ENCODE assay signal across 17 mouse cellular contexts in the genomic region with DNA sequence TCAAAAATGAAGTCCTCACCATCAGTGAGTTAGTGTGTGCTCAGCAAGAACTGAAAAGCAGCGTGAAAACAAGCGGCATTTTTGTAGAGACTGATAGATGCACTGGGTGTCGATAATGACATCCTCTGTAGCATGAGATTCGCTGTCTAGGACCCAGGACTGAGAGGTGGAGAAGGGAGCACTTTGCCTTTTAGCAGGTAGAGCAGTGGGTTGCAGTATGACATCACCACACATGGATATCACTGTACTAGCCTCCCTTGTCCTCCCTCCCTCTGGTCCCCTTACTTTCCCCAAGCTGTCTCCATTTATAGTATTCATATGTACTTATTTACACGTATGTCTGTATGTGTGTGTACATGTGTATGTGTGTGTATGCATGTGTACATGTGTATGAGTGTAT. TPM values are rescaled to one million over a fixed set of nuclear protein-coding genes. Genes with fewer than 3 reads are reported as not detected.
"Had no signal": no experiment of that assay in that cellular context is flagged by ENCODE, and none has a peak within 500 bp of the region (broad histone marks: within the 10 kb centered on the region; RNA-seq: fewer than 3 reads in every experiment).

No protein-coding gene starts in this region.

- H3K9ac ChIP-seq: limb, embryonic 12.5 days; limb, embryonic 15.5 days; liver, embryonic 14.5 days; liver, postnatal 0 days; lung, embryonic 14.5 days; midbrain, embryonic 12.5 days; stomach, embryonic 15.5 days had no signal

- H3K4me1 ChIP-seq: stomach, embryonic 15.5 days had no signal

- H3K4me3 ChIP-seq: limb, embryonic 12.5 days; limb, embryonic 15.5 days; midbrain, embryonic 12.5 days; stomach, embryonic 15.5 days had no signal

- H3K9me3 ChIP-seq: limb, embryonic 12.5 days; limb, embryonic 15.5 days; midbrain, embryonic 12.5 days; stomach, embryonic 15.5 days had no signal

- H3K27me3 ChIP-seq: limb, embryonic 12.5 days; limb, embryonic 15.5 days; midbrain, embryonic 12.5 days had no signal

- ATAC-seq: liver, postnatal 0 days; lung, postnatal 0 days had no signal

- H3K36me3 ChIP-seq: limb, embryonic 12.5 days; limb, embryonic 15.5 days; midbrain, embryonic 12.5 days; stomach, embryonic 15.5 days had no signal

- H3K27ac ChIP-seq: limb, embryonic 12.5 days; limb, embryonic 15.5 days; liver, embryonic 14.5 days; macrophage; midbrain, embryonic 12.5 days; stomach, embryonic 15.5 days had no signal

- H3K4me2 ChIP-seq: limb, embryonic 12.5 days; limb, embryonic 15.5 days; liver, embryonic 11.5 days; lung, embryonic 14.5 days; midbrain, embryonic 12.5 days; stomach, embryonic 15.5 days had no signal

- DNase-seq: kidney, adult 2 months; kidney, postnatal 14 days; kidney, postnatal 4 days; left cerebral cortex, postnatal 4 days; liver, postnatal 0 days; lung, embryonic 14.5 days; right cerebral cortex, postnatal 25 days; spleen, adult 18-20 months; thymus, postnatal 25 days had no signal

RNA-seq across cellular contexts. Expression of gene Limch1, which starts 23.9 kb away (rescaled TPM):
- polyA plus RNA-seq: macrophage had no signal
